Mouse (Mus musculus) liver, postnatal 0 days (tissue): Measurements from ENCODE around the gene 3110082I17Rik.

Experiments
- CTCF ChIP-seq: sonication (generic); IDR thresholded peaks from 2 replicates; pipeline ENCODE4 v1.5.1; 2016; ENCODE audit warnings: antibody characterized with exemption, low read depth
- EP300 ChIP-seq: IDR thresholded peaks from 2 replicates; pipeline ENCODE4 v1.6.1; 2016; ENCODE audit warnings: antibody characterized with exemption, low read depth, mild to moderate bottlenecking

GRCm38 (mm10) chr5:139425198-139425597 lies 35.1 kb downstream of the 3110082I17Rik start:
- TF ChIP-seq EP300 (no peak), CTCF (no peak)
